Mouse (Mus musculus) spleen, adult 12 weeks (tissue): Measurements from ENCODE around the gene Tdrd7.

Experiments
- DNase-seq: peaks from one replicate; pipeline ENCODE4 v3.0.0; 2022; ENCODE audit warnings: low spot score

The Tdrd7 gene

DNA sequence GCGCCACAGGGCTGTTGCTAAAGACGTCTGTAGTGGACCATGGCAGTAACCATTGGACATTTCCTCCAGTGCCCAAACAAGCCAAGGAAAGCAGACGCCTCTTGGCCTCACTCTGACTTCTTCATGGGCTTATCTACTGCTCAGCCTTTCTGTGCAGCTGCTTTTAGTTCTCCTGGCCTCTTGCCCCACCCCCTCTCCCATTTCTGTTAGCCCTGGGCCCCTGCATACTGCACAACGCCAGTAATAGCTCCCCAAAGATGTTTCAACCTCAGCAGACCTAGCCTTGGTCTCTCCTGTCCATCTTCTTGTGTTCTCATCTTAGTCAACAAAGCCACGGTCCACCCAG lies 77.3 kb downstream of the Tdrd7 start:
- DNase-seq: peak; percentile 17

- no peak for DNase-seq
Measured at GRCm38 (mm10) chr4:46043361-46043760, 78.2 kb downstream of the Tdrd7 start.

DNA sequence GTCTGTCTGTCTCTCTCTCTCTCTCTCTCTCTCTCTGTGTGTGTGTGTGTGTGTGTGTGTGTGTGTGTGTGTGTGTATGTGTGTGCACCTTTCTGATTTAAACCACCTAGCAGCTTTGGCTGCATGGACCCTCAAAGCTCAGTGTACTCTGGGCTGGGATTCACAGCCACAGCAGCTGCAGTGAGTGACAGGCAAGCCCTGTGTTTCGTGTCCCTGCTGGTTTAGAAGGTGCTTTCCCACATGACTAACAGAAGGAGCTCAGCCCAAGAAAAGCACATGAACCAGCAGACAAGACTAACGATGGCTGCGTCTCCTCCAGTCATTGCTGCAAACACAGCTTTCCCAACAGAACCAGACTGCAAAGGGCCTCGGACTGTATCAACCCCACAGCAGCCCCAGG lies 82.8 kb downstream of the Tdrd7 start:
- no peak for DNase-seq

GRCm38 (mm10) chr4:46048418-46048817 lies 83.3 kb downstream of the Tdrd7 start:
- DNase-seq: no peak

DNA sequence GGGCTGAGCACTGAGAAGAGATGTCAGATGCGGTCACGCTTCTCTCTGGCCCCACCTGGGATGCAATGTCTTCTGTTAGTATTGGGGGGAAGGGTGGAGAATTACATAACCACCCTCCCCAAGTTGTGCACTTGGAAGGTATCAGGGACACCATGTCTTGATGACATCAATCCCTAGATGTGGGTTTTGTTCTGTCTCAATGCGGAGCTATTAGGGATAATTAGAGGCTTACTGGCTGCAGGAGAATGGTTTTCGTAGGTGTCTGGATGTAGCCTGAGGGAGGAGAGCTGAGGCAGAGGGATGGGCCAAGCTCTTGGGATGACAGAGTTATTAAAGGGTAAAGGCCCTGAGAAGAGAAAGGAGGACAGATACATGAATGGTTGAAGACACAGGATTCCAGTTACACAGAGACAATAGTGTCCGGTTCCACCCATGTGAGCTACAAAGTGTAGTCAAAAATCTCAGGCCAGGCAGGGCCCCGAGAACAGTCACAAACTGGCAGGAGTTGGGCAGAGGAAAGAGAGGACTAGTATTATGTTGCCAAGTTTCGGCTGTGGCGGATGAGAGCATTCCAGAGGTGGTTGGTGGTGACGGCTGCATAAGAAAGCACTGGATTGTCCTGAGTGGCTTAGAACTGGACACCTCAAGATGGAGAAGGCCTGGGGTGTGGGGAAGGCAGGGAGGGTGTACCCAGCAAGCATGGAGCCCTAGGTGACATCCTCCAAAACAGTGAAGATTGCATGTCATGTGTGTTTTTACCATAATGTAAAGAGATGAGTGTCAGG lies 88.4 kb downstream of the Tdrd7 start:
- no peak for DNase-seq

GRCm38 (mm10) chr4:46056163-46056562 lies 91.0 kb downstream of the Tdrd7 start:
- no peak for DNase-seq

DNA sequence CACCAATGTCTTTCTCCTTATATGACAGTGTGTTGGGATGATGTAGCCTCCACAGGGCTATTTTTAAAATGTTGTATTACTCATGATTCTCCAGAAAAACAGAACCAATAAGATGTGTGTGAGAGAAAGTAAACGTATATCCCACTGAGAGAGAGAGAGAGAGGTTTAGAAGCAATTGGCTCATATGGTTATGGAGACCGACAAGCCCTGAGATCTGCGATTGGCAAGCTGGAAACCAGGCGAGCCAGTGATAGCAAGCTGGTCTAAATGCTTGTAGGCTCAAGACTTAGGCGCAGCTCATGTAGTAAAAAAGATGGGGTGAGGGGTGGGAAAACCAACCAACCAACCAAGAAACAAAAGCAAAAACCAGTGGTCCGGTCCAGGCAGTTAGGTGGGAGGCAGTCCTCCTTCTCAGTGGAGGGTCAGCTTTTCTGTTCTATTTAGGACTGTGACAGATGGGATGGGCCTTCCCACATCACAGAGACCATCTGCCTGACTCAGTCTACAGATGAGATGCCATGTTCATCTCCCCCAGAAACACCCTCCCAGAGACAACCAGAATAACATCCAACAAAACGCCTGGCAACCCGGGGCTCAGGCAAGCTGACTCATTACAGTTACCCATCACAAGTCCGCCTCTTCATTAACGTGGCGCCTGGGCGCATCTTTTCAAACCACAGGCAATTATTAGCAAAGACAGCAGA lies 96.3 kb downstream of the Tdrd7 start:
- no peak for DNase-seq

GRCm38 (mm10) chr4:46063841-46064240 lies 98.7 kb downstream of the Tdrd7 start:
- DNase-seq: no peak

- DNase-seq: no peak
Measured at GRCm38 (mm10) chr4:46064263-46064662, 99.1 kb downstream of the Tdrd7 start.

- no peak for DNase-seq
Measured at GRCm38 (mm10) chr4:46064961-46065360, 99.8 kb downstream of the Tdrd7 start.

- no peak for DNase-seq
Measured at GRCm38 (mm10) chr4:46065695-46066340, 100.7 kb downstream of the Tdrd7 start.

DNA sequence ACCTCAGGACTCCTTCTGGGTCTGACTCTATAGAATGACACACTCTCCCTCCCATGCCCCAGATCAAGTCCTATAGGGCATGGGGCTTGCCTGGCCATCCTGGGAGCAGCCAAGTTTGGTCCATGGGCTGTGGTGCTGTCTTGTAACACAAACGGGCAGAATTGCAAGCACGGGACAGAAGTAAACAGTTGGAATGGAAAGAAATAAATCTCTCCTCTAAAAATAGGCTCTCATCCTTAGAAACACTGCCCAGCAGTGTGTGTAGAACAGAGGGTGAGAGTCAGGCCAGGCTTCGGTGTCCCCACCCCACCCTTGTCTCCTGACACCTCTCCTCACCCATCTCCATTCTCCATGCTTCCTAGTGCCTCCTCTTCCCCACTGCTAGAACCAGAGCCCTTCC lies 102.9 kb downstream of the Tdrd7 start:
- no peak for DNase-seq

DNA sequence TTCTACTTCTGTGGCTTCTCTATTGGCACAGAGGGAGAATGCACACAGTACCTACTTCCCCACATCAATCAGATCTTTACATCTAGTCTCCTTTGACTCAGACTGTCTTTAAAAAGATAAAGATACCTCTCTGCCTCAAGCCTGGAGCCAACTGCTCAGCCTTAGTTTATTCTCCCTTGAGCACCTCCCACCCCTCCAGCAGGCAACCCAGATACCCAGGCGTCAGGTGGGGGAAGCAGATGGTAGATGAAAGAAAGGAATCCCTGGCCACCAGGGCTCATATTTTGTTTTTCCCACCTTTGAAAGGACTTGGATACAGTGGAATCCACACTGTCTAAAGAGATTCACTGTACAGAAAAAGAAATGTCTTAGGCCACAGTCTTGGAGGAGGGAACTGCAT lies 103.4 kb downstream of the Tdrd7 start:
- no peak for DNase-seq

GRCm38 (mm10) chr4:46069851-46070482 lies 104.8 kb downstream of the Tdrd7 start:
- no peak for DNase-seq

DNA sequence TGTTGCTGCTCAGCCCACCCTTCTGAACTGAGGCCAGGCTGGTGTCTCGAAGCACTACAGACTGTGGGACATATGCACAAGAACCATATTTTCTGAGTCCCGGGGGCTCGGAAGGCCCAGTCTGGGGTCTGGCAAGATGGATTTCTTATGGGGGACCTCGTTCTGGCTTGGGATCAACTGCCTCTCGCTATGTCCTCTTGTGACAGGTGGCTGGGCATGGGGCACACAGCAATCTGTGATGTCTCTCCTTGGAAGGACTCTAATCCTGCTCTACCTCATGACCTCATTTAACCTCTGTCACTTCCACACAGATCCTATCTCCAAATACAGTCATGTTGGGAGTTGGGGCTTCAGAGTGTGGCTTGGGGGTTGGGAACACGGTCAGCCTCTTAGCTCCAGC lies 107.5 kb downstream of the Tdrd7 start:
- no peak for DNase-seq

- DNase-seq: no peak
Measured at GRCm38 (mm10) chr4:46073736-46074135, 108.6 kb downstream of the Tdrd7 start.

DNA sequence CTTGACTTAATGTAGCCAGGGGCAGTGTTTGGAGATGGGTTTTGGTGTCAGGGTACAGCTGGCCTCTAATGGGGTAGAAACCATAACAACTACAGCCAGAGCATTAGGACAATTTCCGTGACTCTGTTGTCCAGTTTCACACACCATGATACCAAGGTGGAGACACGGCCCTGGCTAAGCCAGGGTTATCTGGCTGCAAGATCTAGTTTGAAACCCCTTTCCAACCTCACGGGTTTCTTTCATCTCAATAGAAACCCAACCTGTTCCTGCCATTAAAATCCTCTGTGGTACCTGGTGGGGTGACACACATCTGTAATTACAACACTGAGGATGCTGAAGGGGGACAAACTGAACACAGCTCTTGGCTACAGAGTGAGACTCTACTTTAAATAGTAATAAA lies 110.5 kb downstream of the Tdrd7 start:
- DNase-seq: no peak

DNA sequence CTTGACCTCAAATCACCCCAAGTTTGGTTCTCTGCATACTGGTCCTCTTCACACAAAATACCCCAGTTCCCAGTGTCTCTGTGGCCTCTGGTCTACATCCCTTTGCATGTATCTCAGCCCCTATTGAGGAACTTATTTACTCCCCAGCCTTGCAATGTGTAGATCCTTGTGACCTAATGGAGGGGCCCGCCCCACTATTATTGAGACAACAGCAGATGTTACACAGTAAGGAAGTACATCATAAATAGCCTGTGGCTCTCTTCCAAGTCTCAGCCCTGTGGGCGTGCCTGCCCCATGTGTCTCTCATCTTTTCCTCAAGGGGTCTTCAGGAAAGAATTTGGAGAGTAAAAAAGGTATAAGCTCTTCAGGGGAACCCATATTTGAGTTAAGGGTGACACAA lies 111.8 kb downstream of the Tdrd7 start:
- DNase-seq: no peak

DNA sequence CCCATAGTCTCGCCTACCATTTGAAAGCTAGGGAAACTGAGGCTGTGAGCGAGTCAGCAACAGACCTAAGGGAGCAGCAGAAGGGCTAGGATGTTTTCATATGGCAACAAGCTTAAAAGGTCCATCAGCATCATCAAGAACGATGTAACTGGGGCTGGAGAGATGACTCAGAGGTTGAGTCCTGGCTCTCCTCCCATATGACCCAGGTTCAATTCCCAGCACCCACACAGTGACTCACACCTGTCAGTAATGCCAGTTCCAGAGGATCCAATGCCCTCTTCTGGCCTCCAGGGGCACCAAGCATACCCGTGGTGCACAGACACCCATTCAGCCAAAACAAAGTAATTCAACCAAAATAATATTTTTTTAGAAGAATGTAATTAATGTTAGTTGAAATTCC lies 115.1 kb downstream of the Tdrd7 start:
- no peak for DNase-seq

- DNase-seq: no peak
Measured at GRCm38 (mm10) chr4:46082555-46082954, 117.4 kb downstream of the Tdrd7 start.
